Mouse (Mus musculus): ENCODE data around the gene Qprt.

GRCm38 (mm10) chr7:127073221-127073620 lies 48.8 kb downstream of the Qprt start:
- TF ChIP-seq CTCF (IDR thresholded peaks at IDR 0.05; ENCODE audit: low read depth) (no peak), EP300 (IDR thresholded peaks at IDR 0.05; ENCODE audit: low read depth) (no peak)
